Mouse (Mus musculus) thymus, adult 18-20 months (tissue): ENCODE results near the gene Dlg5.

Experiments
- DNase-seq, 2 experiments: peaks; one replicate each; pipeline ENCODE4 v3.0.0; 2022; ENCODE audit warnings: mixed read lengths in 2 of 2

The Dlg5 gene

GRCm38 (mm10) chr14:24094656-24095055 is 151.1 kb downstream of the Dlg5 start:
- DNase-seq: no peak

GRCm38 (mm10) chr14:24093221-24093620 is 152.5 kb downstream of the Dlg5 start:
- DNase-seq: no peak

GRCm38 (mm10) chr14:24092391-24092790 is 153.3 kb downstream of the Dlg5 start:
- no peak for DNase-seq

GRCm38 (mm10) chr14:24090790-24091189 is 154.9 kb downstream of the Dlg5 start:
- DNase-seq: no peak

- no peak for DNase-seq
Measured at GRCm38 (mm10) chr14:24089181-24089580, 156.5 kb downstream of the Dlg5 start.

GRCm38 (mm10) chr14:24087430-24087829 is 158.3 kb downstream of the Dlg5 start:
- DNase-seq: no peak

- no peak for DNase-seq
Measured at GRCm38 (mm10) chr14:24086481-24086880, 159.2 kb downstream of the Dlg5 start.
